Mouse (Mus musculus) limb, embryonic 14.5 days (tissue): ENCODE data around the gene Tcf21. TPM values are rescaled to one million over a fixed set of nuclear protein-coding genes. Genes with fewer than 3 reads are reported as not detected.

ENCODE experiments used
- ATAC-seq: fragments of 200-750 bp; cut with Nextera tagmentation; 2 replicates; pipeline ENCODE4 v1.8.0; 2017; ENCODE audit warnings: low read depth, moderate number of reproducible peaks, moderate TSS enrichment; ENCODE audit not compliant: low FRiP score
- DNase-seq: peaks from one replicate; pipeline ENCODE4 v3.0.0-alpha.2; 2015; ENCODE audit warnings: low spot score
- H3K27ac ChIP-seq: fragments of 300-500 bp; sonication (generic); replicated peaks from 2 replicates; pipeline ENCODE4 v1.5.1; 2014; ENCODE audit warnings: low read depth, mild to moderate bottlenecking, low read length, moderate library complexity, mixed read lengths
- H3K27me3 ChIP-seq: fragments of 300-500 bp; sonication (generic); 2 replicates; pipeline ENCODE4 v1.6.1; 2014; ENCODE audit warnings: low read length, mixed read lengths; ENCODE audit not compliant: control insufficient read depth, insufficient read depth
- H3K36me3 ChIP-seq: fragments of 300-500 bp; sonication (generic); 2 replicates; pipeline ENCODE4 v1.6.1; 2014; ENCODE audit warnings: mild to moderate bottlenecking, low read length, moderate library complexity, mixed read lengths; ENCODE audit not compliant: control insufficient read depth, insufficient read depth
- H3K4me1 ChIP-seq: fragments of 300-500 bp; sonication (generic); 2 replicates; pipeline ENCODE4 v1.6.1; 2014; ENCODE audit warnings: antibody characterized with exemption, low read length, mixed read lengths; ENCODE audit not compliant: control insufficient read depth, insufficient read depth
- H3K4me2 ChIP-seq: fragments of 300-500 bp; sonication (generic); replicated peaks from 2 replicates; pipeline ENCODE4 v1.6.1; 2014; ENCODE audit warnings: low read depth, mild to moderate bottlenecking, low read length, moderate library complexity; ENCODE audit not compliant: severe bottlenecking
- H3K4me3 ChIP-seq: fragments of 300-500 bp; sonication (generic); replicated peaks from 2 replicates; pipeline ENCODE4 v1.5.1; 2014; ENCODE audit warnings: low read length
- H3K9ac ChIP-seq: fragments of 300-500 bp; sonication (generic); 2 replicates; pipeline ENCODE4 v1.6.1; 2014; ENCODE audit warnings: mild to moderate bottlenecking, low read depth, low read length, moderate library complexity; ENCODE audit not compliant: severe bottlenecking
- H3K9me3 ChIP-seq: fragments of 300-500 bp; sonication (generic); 2 replicates; pipeline ENCODE4 v1.6.1; 2016; ENCODE audit warnings: low read length; ENCODE audit not compliant: control insufficient read depth
- POLR2A ChIP-seq: fragments of 200-500 bp; IDR thresholded peaks from 2 replicates; pipeline ENCODE4 v1.8.0; 2012; ENCODE audit warnings: inconsistent platforms, mild to moderate bottlenecking, moderate library complexity, borderline replicate concordance; ENCODE audit not compliant: insufficient read depth, insufficient read length; ENCODE audit errors: extremely low read depth
- WGBS: fragments of 180-500 bp; shearing (Covaris S2); extraction: QIAGEN DNeasy Blood & Tissue Kit; methylation state at CpG from one replicate; pipeline ENCODE4 v1.1.7; 2014; 5-methylcytosine and 5-hydroxymethylcytosine counted together
- polyA plus RNA-seq, 2 experiments: library from polyadenylated mRNA; depleted of rRNA in 1 of 2; stranded (reverse) in 1 of 2; unstranded in 1 of 2; fragments of >200 nt; fragmentation: Nextera tagmentation in 1 of 2; extraction: Ambion mirVana in 1 of 2; gene quantifications; 2 replicates each; pipeline versions ENCODE4 v1.2.1 to v1.2.3; 2012 to 2014

Gene Tcf21
- polyA plus RNA-seq, 2 experiments, result 0.65 TPM; not detected in 1

GRCm38 (mm10) chr10:22826244-22826643 is 6.3 kb upstream of the Tcf21 start:
- Histone ChIP-seq H3K4me2 (no peak overlapping the region), H3K4me1 (no peaks in the 10 kb centered on the region), H3K36me3 (no peaks in the 10 kb centered on the region), H3K4me3 (no peak overlapping the region), H3K9me3 (no peaks in the 10 kb centered on the region), H3K27me3 (peaks cover 32% of the 10 kb centered on the region), H3K9ac (no peak overlapping the region), H3K27ac (no peak overlapping the region)
- no peak for DNase-seq
- TF ChIP-seq POLR2A, result no peak
- no peak for ATAC-seq
- WGBS, result 77% methylated on average over 2 of the region's 2 CpGs

GRCm38 (mm10) chr10:22822896-22823295 is 2.9 kb upstream of the Tcf21 start:
- no peak overlapping the region for H3K4me2 ChIP-seq
- no peak overlapping the region for H3K9ac ChIP-seq
- no peak overlapping the region for H3K27ac ChIP-seq
- H3K4me1 ChIP-seq, result no peaks in the 10 kb centered on the region
- ATAC-seq (no peak), DNase-seq (no peak)
- 17% methylated on average over 6 of the region's 6 CpGs for WGBS
- H3K27me3 ChIP-seq, result peaks cover 64% of the 10 kb centered on the region
- H3K36me3 ChIP-seq, result no peaks in the 10 kb centered on the region
- TF ChIP-seq POLR2A, result no peak
- no peak overlapping the region for H3K4me3 ChIP-seq
- H3K9me3 ChIP-seq, result no peaks in the 10 kb centered on the region

GRCm38 (mm10) chr10:22822486-22822885 is 2.5 kb upstream of the Tcf21 start:
- Histone ChIP-seq H3K27ac (no peak overlapping the region), H3K36me3 (no peaks in the 10 kb centered on the region), H3K9me3 (no peaks in the 10 kb centered on the region), H3K4me1 (no peaks in the 10 kb centered on the region), H3K9ac (no peak overlapping the region), H3K27me3 (peaks cover 69% of the 10 kb centered on the region), H3K4me3 (no peak overlapping the region), H3K4me2 (no peak overlapping the region)
- TF ChIP-seq POLR2A, result no peak
- ATAC-seq, result no peak
- no peak for DNase-seq
- 12% methylated on average over 5 of the region's 5 CpGs for WGBS

- DNase-seq, result no peak
- ATAC-seq, result no peak
- H3K4me2 ChIP-seq, result no peak overlapping the region
- 4% methylated on average over 5 of the region's 5 CpGs for WGBS
- H3K36me3 ChIP-seq, result no peaks in the 10 kb centered on the region
- no peak overlapping the region for H3K27ac ChIP-seq
- no peak for TF ChIP-seq POLR2A
- H3K27me3 ChIP-seq, result peaks cover 71% of the 10 kb centered on the region
- H3K9ac ChIP-seq, result no peak overlapping the region
- no peaks in the 10 kb centered on the region for H3K9me3 ChIP-seq
- H3K4me3 ChIP-seq, result no peak overlapping the region
- no peaks in the 10 kb centered on the region for H3K4me1 ChIP-seq
These were observed 1.7 kb upstream of the Tcf21 start for GRCm38 (mm10) chr10:22821709-22822108.

GRCm38 (mm10) chr10:22821267-22821666 is 1.3 kb upstream of the Tcf21 start:
- no peak overlapping the region for H3K4me3 ChIP-seq
- no peak overlapping the region for H3K4me2 ChIP-seq
- no peak for TF ChIP-seq POLR2A
- no peaks in the 10 kb centered on the region for H3K4me1 ChIP-seq
- no peaks in the 10 kb centered on the region for H3K9me3 ChIP-seq
- no peak overlapping the region for H3K27ac ChIP-seq
- H3K36me3 ChIP-seq, result no peaks in the 10 kb centered on the region
- WGBS, result 25% methylated on average over 1 of the region's 1 CpGs
- no peak for DNase-seq
- H3K27me3 ChIP-seq, result peaks cover 74% of the 10 kb centered on the region
- H3K9ac ChIP-seq, result no peak overlapping the region
- no peak for ATAC-seq

GRCm38 (mm10) chr10:22820841-22821240 is 867 bp upstream of the Tcf21 start:
- no peak for ATAC-seq
- H3K27ac ChIP-seq, result no peak overlapping the region
- 28% methylated on average over 2 of the region's 2 CpGs for WGBS
- peaks cover 79% of the 10 kb centered on the region for H3K27me3 ChIP-seq
- no peak overlapping the region for H3K4me3 ChIP-seq
- H3K4me1 ChIP-seq, result no peaks in the 10 kb centered on the region
- DNase-seq, result no peak
- no peak overlapping the region for H3K4me2 ChIP-seq
- H3K9ac ChIP-seq, result no peak overlapping the region
- no peak for TF ChIP-seq POLR2A
- no peaks in the 10 kb centered on the region for H3K9me3 ChIP-seq
- H3K36me3 ChIP-seq, result no peaks in the 10 kb centered on the region
